Mouse (Mus musculus) megakaryocyte progenitor cell, adult 5-6 weeks (primary cell): Measurements from ENCODE around the gene Gm10647. TPM values are rescaled to one million over a fixed set of nuclear protein-coding genes. Genes with fewer than 3 reads are reported as not detected.

Experiments used
- ATAC-seq: replicated peaks from 2 replicates; pipeline ENCODE4 v1.8.0; 2016; ENCODE audit warnings: mild to moderate bottlenecking, moderate TSS enrichment, inconsistent platforms; ENCODE audit not compliant: poor library complexity
- total RNA-seq, 2 experiments: library from RNA; stranded (forward) in 1 of 2; stranded (reverse) in 1 of 2; fragments of 157-497, 149-512 nt in 1 of 2; fragments of 200-1000 nt in 1 of 2; gene quantifications; 2 replicates each; pipeline versions ENCODE4 v1.2.3 to v1.2.4; 2015 to 2017

The Gm10647 gene
- total RNA-seq, 2 experiments from 2014 or later = not detected

- ATAC-seq = peak; percentile 38
Measured at GRCm38 (mm10) chr9:66835097-66835480, 38.2 kb downstream of the Gm10647 start.

- ATAC-seq = no peak
Measured at GRCm38 (mm10) chr9:66846822-66847221, 50.0 kb downstream of the Gm10647 start.

Other genes with a start within 250 kb of the Gm10647 start
- gene Usp3, start 203.9 kb upstream of the Gm10647 start, total RNA-seq (2015) = 62.6 and 71.6 TPM in 2 replicates
- gene Usp3, start 203.9 kb upstream of the Gm10647 start, total RNA-seq (2017) = 43.6 and 48.9 TPM in 2 replicates
- 2.3 and 2.7 TPM in 2 replicates for gene Car12, start 83.4 kb upstream of the Gm10647 start, total RNA-seq (2015)
- gene Car12, start 83.4 kb upstream of the Gm10647 start, total RNA-seq (2017) = 1.2 and 2.4 TPM in 2 replicates
- 1.3 TPM in 2 replicates for gene Aph1b, start 1.5 kb upstream of the Gm10647 start, total RNA-seq (2015)
- 0.30 and 1.2 TPM in 2 replicates for gene Aph1b, start 1.5 kb upstream of the Gm10647 start, total RNA-seq (2017)
- gene Aph1c, start 37.7 kb downstream of the Gm10647 start, total RNA-seq (2015) = 4.1 and 7.4 TPM in 2 replicates
- gene Aph1c, start 37.7 kb downstream of the Gm10647 start, total RNA-seq (2017) = 0.96 and 3.0 TPM in 2 replicates
- 45.6 and 48.8 TPM in 2 replicates for gene Rab8b, start 122.6 kb downstream of the Gm10647 start, total RNA-seq (2015)
- gene Rab8b, start 122.6 kb downstream of the Gm10647 start, total RNA-seq (2017) = 78.3 and 81.2 TPM in 2 replicates
- 550 and 649 TPM in 2 replicates for gene Rps27l, start 149.0 kb downstream of the Gm10647 start, total RNA-seq (2015)
- 166 and 174 TPM in 2 replicates for gene Rps27l, start 149.0 kb downstream of the Gm10647 start, total RNA-seq (2017)
- gene Lactb, start 178.4 kb downstream of the Gm10647 start, total RNA-seq (2015) = 38.4 and 42.3 TPM in 2 replicates
- 26.8 and 36.1 TPM in 2 replicates for gene Lactb, start 178.4 kb downstream of the Gm10647 start, total RNA-seq (2017)